Mouse (Mus musculus): Measurements from ENCODE around the gene Pde4c. TPM values are rescaled to one million over a fixed set of nuclear protein-coding genes. Genes with fewer than 3 reads are reported as not detected.
A peak's percentile ranks its signal among the peaks of the same experiment; 100 is the strongest.

Gene Pde4c
- polyA plus RNA-seq, 1 experiment: 4.1 TPM

DNA sequence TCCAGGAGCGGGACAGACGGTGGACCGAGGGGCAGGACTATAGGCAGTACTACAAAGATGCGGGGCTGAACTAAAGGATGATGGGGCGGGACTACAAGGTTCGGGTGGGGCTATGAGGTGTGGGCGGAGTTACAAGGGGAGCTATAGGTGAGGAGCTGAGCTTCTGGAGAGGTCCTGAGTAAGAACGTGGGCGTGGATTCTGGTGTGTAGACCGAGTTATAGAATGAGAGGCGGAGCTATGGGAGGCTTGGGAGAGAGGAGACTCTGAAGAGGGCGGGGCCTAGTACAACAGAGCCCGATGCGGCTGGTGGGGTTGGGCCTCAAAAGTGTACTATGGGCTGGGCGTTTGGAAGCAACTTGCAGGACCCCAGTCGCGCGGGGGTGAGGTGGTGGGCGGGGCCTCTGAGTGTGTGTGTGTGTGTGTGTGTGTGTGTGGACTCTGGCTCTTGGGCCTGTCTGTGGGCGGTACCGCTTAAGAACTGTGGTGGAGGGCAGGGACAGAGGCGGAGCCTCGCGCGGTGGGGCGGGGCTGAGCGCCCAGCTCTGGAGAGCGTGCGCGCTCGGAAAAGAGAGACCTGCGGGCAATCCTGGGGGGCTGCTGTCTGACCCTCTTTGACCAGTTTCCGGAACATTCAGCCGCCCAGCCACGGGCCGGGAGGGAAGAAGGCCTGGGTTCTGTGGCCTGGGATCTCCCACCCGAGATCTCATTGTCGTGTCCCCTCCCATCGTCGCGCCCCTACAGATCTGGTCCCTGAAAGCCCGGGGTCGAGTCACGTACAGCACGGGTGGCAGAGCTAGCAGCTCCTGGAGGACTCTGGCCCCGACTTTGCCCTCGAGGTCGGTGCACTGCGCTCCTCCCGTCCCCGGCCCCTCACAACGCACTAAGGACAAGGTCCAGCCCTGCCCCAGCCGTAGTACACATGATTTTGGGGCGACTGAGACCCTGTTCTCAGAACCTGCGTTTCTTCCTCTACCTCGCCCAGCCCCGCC is 73.9 kb downstream of the Pde4c start:
- peaks cover 4% of the 10 kb centered on the region; the same call in 1 of the 2 replicates for H3K4me1 ChIP-seq (ENCODE audit: control insufficient read depth, insufficient read depth, low read length)
- WGBS: 1% methylated on average over 57 of the region's 57 CpGs

DNA sequence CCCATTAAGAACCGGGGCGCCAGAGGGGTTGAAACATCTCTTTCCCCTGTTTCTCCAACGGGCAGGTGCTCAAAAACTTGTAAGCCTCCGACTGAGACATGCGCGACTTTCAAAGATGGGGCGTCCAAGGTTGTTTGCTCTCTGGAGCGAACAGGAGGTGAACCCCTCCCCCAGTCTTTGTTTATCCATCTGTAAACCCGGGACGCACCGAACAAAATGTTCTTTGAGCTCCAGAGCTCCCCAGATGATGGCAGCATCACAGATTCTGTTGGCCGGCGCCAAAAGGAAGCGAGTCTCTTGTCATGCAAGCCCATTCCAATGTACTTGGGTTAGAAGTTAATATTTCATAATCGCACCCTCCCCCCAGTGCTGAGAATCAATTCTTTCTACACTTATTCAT is 74.8 kb downstream of the Pde4c start:
- DNase-seq: no peak
- 11% methylated on average over 15 of the region's 15 CpGs for WGBS
- H3K4me1 ChIP-seq (ENCODE audit: control insufficient read depth, insufficient read depth, low read length): no peaks in the 10 kb centered on the region; the same call in 1 of the 2 replicates

More for the DNA sequence above, 73.9 kb downstream of the Pde4c start:
- peak overlapping the region; percentile 60 for H3K4me3 ChIP-seq (replicated peaks; ENCODE audit: extremely low read depth, low read depth, low read length)
- DNase-seq: peak; percentile 85
- TF ChIP-seq POLR2A (IDR thresholded peaks at IDR 0.05; ENCODE audit: borderline replicate concordance, extremely low read depth, low read depth, low read length) (no peak), CTCF (IDR thresholded peaks at IDR 0.05; ENCODE audit: insufficient read depth, low read length) (no peak)

DNA sequence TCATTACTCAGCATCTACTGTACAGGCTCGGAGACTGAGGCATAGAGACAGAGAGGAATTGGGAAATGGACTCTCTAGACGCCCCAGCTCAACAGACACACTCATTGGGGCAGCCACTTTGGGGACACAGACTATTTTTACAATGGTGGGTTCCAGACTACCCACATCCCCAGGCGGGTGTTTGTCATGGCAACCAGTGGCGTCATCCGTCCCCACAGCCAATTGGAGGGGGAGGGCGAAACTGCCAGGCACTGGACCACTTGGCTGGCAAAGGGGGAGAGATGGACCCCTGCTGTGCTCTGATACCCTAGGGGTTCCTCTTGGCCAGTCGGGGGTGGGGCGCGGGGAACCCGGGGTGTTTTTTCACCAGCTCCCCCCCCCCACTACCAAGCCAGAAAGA is 77.1 kb downstream of the Pde4c start:
- H3K4me3 ChIP-seq (replicated peaks; ENCODE audit: extremely low read depth, low read depth, low read length): no peak overlapping the region
- no peak for DNase-seq
- WGBS: 63% methylated on average over 10 of the region's 10 CpGs
- peaks cover 7% of the 10 kb centered on the region for H3K4me1 ChIP-seq (ENCODE audit: control insufficient read depth, insufficient read depth, low read length)
- no peak for TF ChIP-seq POLR2A (IDR thresholded peaks at IDR 0.05; ENCODE audit: borderline replicate concordance, extremely low read depth, low read depth, low read length)
- no peak for TF ChIP-seq CTCF (IDR thresholded peaks at IDR 0.05; ENCODE audit: insufficient read depth, low read length)

More for the DNA sequence above, 74.8 kb downstream of the Pde4c start:
- no peak overlapping the region for H3K4me3 ChIP-seq (replicated peaks; ENCODE audit: extremely low read depth, low read depth, low read length)
- TF ChIP-seq CTCF (IDR thresholded peaks at IDR 0.05; ENCODE audit: insufficient read depth, low read length) (no peak), POLR2A (IDR thresholded peaks at IDR 0.05; ENCODE audit: borderline replicate concordance, extremely low read depth, low read depth, low read length) (no peak)

Other genes starting within 250 kb of the Pde4c start
- gene Klhl26, start 246.8 kb upstream of the Pde4c start, polyA plus RNA-seq (2012; rRNA removed): 51.3 and 57.2 TPM in 2 replicates
- gene Tmem59l, start 236.4 kb upstream of the Pde4c start, polyA plus RNA-seq (2012; rRNA removed): 10.5 and 12.2 TPM in 2 replicates
- 27.7 and 34.3 TPM in 2 replicates for gene Crlf1, start 230.6 kb upstream of the Pde4c start, polyA plus RNA-seq (2012; rRNA removed)
- 145 and 178 TPM in 2 replicates for gene Rex1bd, start 217.0 kb upstream of the Pde4c start, polyA plus RNA-seq (2012; rRNA removed)
- 370 and 371 TPM in 2 replicates for gene Uba52, start 212.9 kb upstream of the Pde4c start, polyA plus RNA-seq (2012; rRNA removed)
- 361 and 369 TPM in 2 replicates for gene Fkbp8, start 196.0 kb upstream of the Pde4c start, polyA plus RNA-seq (2012; rRNA removed)
- gene Kxd1, start 195.8 kb upstream of the Pde4c start, polyA plus RNA-seq (2012; rRNA removed): 48.7 and 54.6 TPM in 2 replicates
- gene Ell, start 184.3 kb upstream of the Pde4c start, polyA plus RNA-seq (2012; rRNA removed): 29.6 and 32.9 TPM in 2 replicates
- gene Isyna1, start 129.3 kb upstream of the Pde4c start, polyA plus RNA-seq (2012; rRNA removed): 102 and 112 TPM in 2 replicates
- gene Ssbp4, start 114.8 kb upstream of the Pde4c start, polyA plus RNA-seq (2012; rRNA removed): 228 and 351 TPM in 2 replicates
- 10.4 and 10.5 TPM in 2 replicates for gene Lrrc25, start 107.6 kb upstream of the Pde4c start, polyA plus RNA-seq (2012; rRNA removed)
- gene Gdf15, start 91.3 kb upstream of the Pde4c start, polyA plus RNA-seq (2012; rRNA removed): 5.4 and 6.6 TPM in 2 replicates
- gene Pgpep1, start 63.3 kb upstream of the Pde4c start, polyA plus RNA-seq (2012; rRNA removed): 32.2 and 33.7 TPM in 2 replicates
- 75.2 and 76.3 TPM in 2 replicates for gene Lsm4, start 50.5 kb upstream of the Pde4c start, polyA plus RNA-seq (2012; rRNA removed)
- gene Jund, start 24.8 kb upstream of the Pde4c start, polyA plus RNA-seq (2012; rRNA removed): 378 and 717 TPM in 2 replicates
- gene Iqcn, start 20.3 kb upstream of the Pde4c start, polyA plus RNA-seq (2012; rRNA removed): 0.03 TPM in 1 of 2 replicates, not detected in the other
- gene Gm3336, start 5.2 kb upstream of the Pde4c start, polyA plus RNA-seq (2012; rRNA removed): 0.43 and 1.2 TPM in 2 replicates
- gene Rab3a, start 31.0 kb downstream of the Pde4c start, polyA plus RNA-seq (2012; rRNA removed): 46.4 and 53.4 TPM in 2 replicates
- gene Mpv17l2, start 37.2 kb downstream of the Pde4c start, polyA plus RNA-seq (2012; rRNA removed): 61.6 and 80.0 TPM in 2 replicates
- 112 and 119 TPM in 2 replicates for gene Pik3r2, start 53.0 kb downstream of the Pde4c start, polyA plus RNA-seq (2012; rRNA removed)
- 84.2 and 87.0 TPM in 2 replicates for gene Mast3, start 81.3 kb downstream of the Pde4c start, polyA plus RNA-seq (2012; rRNA removed)
- gene Il12rb1, start 84.7 kb downstream of the Pde4c start, polyA plus RNA-seq (2012; rRNA removed): 0.86 and 1.5 TPM in 2 replicates
- 50.3 and 78.3 TPM in 2 replicates for gene Arrdc2, start 116.0 kb downstream of the Pde4c start, polyA plus RNA-seq (2012; rRNA removed)
- 3.4 and 5.0 TPM in 2 replicates for gene Kcnn1, start 139.5 kb downstream of the Pde4c start, polyA plus RNA-seq (2012; rRNA removed)
- 43.8 and 48.0 TPM in 2 replicates for gene Ccdc124, start 150.2 kb downstream of the Pde4c start, polyA plus RNA-seq (2012; rRNA removed)
- gene Slc5a5, start 169.0 kb downstream of the Pde4c start, polyA plus RNA-seq (2012; rRNA removed): 0.71 and 1.3 TPM in 2 replicates
- gene Rpl18a, start 173.7 kb downstream of the Pde4c start, polyA plus RNA-seq (2012; rRNA removed): 3,384 and 4,193 TPM in 2 replicates
- gene Map1s, start 182.2 kb downstream of the Pde4c start, polyA plus RNA-seq (2012; rRNA removed): 58.4 and 68.0 TPM in 2 replicates

All from lung, adult 2 months (tissue).